Mouse (Mus musculus): ENCODE data around the gene Sele.

DNA sequence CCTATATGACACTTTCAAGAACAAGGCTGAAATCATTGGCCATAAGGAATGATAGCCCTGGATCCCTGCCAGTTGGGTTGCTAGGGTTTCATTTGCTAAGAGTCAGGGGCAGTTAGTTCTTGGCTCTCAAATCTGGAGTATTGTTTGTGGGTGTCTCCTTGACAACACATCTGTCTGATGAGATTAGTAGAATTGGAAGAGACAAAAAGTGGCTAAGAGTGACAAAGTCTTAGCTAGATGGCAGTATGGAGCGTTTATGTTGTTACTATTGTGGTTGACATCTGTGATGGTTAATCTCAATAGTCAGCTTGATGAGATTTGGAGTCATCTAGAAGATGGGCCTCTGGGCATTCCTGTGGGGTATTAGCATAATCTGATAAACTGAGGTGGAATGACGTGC is 50.3 kb downstream of the Sele start:
- TF ChIP-seq POLR2A (IDR thresholded peaks at IDR 0.05; ENCODE audit: borderline replicate concordance, insufficient read depth, low read length) (no peak), CTCF (IDR thresholded peaks at IDR 0.05; ENCODE audit: borderline replicate concordance, insufficient read depth, low read depth, low read length) (no peak)

All from cerebellum, adult 2 months (tissue).